Mouse (Mus musculus): ENCODE measurements around the gene Gm28036. TPM values are rescaled to one million over a fixed set of nuclear protein-coding genes. Genes with fewer than 3 reads are reported as not detected.

Gm28036 gene
- polyA plus RNA-seq (2016; fragmentation: Nextera tagmentation; extraction: Ambion mirVana): 20.7 TPM in 2 replicates

DNA sequence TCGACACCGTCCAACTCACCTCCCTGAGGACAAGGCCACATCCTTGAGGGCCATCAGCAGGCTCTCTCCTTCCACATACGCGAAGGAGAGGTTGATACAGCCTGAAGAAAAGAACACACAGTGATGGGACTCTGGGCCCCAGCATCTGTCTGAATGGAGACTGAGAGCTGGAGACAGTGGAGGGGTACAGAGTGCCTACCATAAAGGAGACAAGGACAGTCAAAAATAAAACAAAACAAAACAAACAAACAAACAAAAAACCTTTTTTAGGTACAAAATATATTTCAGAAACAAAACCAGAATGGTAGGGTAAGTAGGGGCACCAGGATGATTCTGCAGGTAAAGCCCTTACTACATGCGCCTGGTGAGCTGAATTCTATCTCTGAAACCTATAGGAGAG lies at the start of gene Gm28036:
Gm28036 (minus strand) TSS at position 101 of the 400 bp plus-strand sequence.
- H3K4me3 ChIP-seq: no peak within 1 kb of the TSS
- no peaks in the 10 kb centered on the region for H3K9me3 ChIP-seq
- no peaks in the 10 kb centered on the region for H3K27me3 ChIP-seq (ENCODE audit: poor library complexity, severe bottlenecking)
- DNase-seq (ENCODE audit: extremely low spot score, low spot score): no peak
- H3K4me1 ChIP-seq: no peaks in the 10 kb centered on the region
- WGBS: 94% methylated on average over 5 of the region's 5 CpGs
- H3K27ac ChIP-seq: no peak within 1 kb of the TSS
- H3K36me3 ChIP-seq (replicated peaks): peaks cover 62% of the 10 kb centered on the region

DNA sequence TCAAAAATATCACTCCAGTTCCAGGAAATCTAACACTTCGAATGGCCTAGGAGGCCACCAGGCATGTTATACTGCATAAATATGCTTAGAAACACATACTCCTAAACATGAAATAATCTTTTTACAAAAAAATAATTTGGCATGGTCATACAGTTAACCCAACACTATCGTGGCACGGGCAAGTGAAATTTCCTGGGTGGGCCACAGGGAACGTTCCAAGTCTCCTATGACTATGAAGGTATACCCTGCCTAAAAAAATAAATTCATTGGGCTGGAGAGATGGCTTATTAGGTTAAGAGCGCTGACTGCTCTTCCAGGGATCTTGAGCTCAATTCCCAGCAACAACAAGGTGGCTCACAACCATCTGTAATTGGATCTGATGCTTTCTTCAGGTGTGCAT lies 39.7 kb upstream of the Gm28036 start:
- Histone ChIP-seq H3K36me3 (replicated peaks) (peaks cover 99% of the 10 kb centered on the region), H3K4me3 (no peak overlapping the region), H3K4me1 (no peaks in the 10 kb centered on the region), H3K27ac (no peak overlapping the region), H3K27me3 (ENCODE audit: poor library complexity, severe bottlenecking) (no peaks in the 10 kb centered on the region), H3K9me3 (no peaks in the 10 kb centered on the region)
- DNase-seq (ENCODE audit: extremely low spot score, low spot score): no peak
- 97% methylated on average over 5 of the region's 5 CpGs for WGBS

DNA sequence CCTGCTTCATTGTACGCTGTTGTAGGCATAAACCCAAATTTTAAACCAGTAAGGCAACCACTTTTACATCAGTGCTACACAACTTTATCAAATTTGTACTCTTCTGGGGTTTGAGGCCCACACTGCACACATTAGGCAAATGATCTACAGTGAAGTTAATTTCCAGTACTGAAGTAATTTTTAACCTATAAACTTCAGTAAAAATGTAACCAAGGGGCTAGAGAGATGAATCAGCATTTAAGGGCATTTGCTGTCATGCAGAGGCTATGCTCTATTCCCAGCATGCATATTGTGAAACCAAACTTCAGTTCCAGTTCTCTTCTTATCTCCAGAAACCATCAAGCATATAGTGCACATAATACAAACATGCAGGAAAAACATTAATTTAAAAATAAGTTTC lies 38.6 kb upstream of the Gm28036 start:
- Histone ChIP-seq H3K27me3 (ENCODE audit: poor library complexity, severe bottlenecking) (no peaks in the 10 kb centered on the region), H3K4me3 (no peak overlapping the region), H3K27ac (no peak overlapping the region), H3K9me3 (no peaks in the 10 kb centered on the region), H3K4me1 (no peaks in the 10 kb centered on the region), H3K36me3 (replicated peaks) (peaks cover 99% of the 10 kb centered on the region)
- 94% methylated on average over 1 of the region's 1 CpGs for whole genome bisulfite sequencing
- DNase-seq (ENCODE audit: extremely low spot score, low spot score): no peak

DNA sequence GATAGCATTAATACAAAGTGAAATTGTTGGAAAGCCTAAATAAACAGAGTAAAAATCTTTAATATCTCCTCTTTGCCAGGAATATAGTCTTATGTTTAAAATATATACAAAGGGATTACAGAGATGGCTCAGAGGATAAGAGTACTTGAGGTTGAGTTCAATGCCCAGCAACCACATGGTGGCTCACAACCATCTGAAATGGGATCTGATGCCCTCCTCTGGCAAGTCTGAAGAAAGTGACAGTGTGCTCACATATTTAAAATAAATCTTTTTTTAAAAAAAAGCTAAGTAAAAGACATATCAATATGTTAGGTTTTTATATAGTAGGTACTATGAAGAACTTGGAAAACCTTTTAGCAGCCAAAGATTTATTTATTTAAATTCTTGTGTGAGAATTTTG lies 24.6 kb upstream of the Gm28036 start:
- no peaks in the 10 kb centered on the region for H3K9me3 ChIP-seq
- H3K27ac ChIP-seq: no peak overlapping the region
- no peaks in the 10 kb centered on the region for H3K27me3 ChIP-seq (ENCODE audit: poor library complexity, severe bottlenecking)
- no peak overlapping the region for H3K4me3 ChIP-seq
- no peak for DNase-seq (ENCODE audit: extremely low spot score, low spot score)
- peaks cover 100% of the 10 kb centered on the region for H3K36me3 ChIP-seq (replicated peaks)
- H3K4me1 ChIP-seq: no peaks in the 10 kb centered on the region

DNA sequence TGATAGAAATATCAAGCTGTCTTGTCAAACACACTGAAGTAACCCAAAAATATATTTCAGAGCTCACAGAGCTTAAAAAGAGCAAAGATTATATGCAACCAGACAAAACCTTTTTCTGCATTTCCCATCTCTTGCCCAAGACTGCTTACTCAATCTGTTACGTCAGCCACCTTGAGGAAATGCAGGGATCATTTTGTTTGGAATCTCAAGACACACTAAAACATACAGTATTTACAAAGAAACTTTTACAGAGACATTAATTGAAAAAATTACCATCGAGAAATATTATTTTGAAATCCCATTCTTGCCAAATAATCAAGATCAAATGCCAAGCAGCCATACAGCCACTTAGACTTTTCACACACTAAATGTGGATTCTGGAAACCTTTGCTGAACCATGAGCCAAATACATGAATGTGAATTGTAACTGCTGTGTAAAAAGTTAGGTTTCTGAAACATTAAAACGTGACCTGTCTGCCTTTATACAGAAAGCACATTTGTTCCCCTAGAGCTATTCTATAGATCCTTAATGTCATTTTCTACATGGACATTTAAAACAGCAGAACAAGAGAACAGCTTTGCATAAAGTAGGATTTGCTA lies 20.5 kb upstream of the Gm28036 start:
- DNase-seq (ENCODE audit: extremely low spot score, low spot score): no peak
- Histone ChIP-seq H3K27me3 (ENCODE audit: poor library complexity, severe bottlenecking) (no peaks in the 10 kb centered on the region), H3K9me3 (no peaks in the 10 kb centered on the region), H3K27ac (no peak overlapping the region), H3K36me3 (replicated peaks) (peaks cover 66% of the 10 kb centered on the region), H3K4me1 (peaks cover 27% of the 10 kb centered on the region), H3K4me3 (no peak overlapping the region)
- whole genome bisulfite sequencing: 93% methylated on average over 3 of the region's 3 CpGs

DNA sequence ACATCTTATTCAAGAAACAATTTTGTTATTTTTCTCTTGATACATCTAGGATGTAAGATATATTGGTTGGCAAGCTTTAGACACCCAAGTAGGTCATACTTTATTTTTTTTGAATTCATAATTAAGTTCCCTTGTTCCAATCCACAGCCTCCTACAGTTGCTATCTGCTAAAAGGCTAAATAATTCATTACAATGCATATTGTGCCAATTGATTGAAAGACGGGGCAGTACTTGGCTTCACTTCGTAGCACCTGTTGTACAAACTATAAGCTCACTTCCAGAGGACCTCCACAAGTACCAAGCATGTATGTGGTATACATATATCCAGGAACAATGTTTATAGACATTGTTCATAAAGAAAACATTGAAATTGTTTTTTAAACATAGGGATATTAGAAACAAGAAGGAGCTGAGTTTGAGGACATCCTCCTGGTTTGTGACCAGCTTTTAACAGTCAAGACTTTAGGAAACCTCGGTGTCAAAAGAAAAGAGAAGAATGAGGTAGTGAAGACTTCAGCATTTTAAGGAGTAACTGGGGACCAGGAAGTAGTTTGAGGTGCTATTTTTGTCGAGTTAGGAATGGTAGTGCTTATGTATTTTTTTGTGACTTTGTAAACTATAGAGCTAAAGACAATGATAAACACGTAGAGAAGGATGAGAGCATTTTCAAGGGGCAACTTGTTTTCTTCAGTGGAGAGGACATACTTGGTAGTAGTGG lies 19.5 kb upstream of the Gm28036 start:
- H3K9me3 ChIP-seq: no peaks in the 10 kb centered on the region
- H3K27me3 ChIP-seq (ENCODE audit: poor library complexity, severe bottlenecking): no peaks in the 10 kb centered on the region
- 80% methylated on average over 5 of the region's 5 CpGs for WGBS
- H3K4me1 ChIP-seq: peaks cover 27% of the 10 kb centered on the region
- DNase-seq (ENCODE audit: extremely low spot score, low spot score): no peak
- H3K36me3 ChIP-seq (replicated peaks): peaks cover 64% of the 10 kb centered on the region
- H3K4me3 ChIP-seq: no peak overlapping the region
- no peak overlapping the region for H3K27ac ChIP-seq

DNA sequence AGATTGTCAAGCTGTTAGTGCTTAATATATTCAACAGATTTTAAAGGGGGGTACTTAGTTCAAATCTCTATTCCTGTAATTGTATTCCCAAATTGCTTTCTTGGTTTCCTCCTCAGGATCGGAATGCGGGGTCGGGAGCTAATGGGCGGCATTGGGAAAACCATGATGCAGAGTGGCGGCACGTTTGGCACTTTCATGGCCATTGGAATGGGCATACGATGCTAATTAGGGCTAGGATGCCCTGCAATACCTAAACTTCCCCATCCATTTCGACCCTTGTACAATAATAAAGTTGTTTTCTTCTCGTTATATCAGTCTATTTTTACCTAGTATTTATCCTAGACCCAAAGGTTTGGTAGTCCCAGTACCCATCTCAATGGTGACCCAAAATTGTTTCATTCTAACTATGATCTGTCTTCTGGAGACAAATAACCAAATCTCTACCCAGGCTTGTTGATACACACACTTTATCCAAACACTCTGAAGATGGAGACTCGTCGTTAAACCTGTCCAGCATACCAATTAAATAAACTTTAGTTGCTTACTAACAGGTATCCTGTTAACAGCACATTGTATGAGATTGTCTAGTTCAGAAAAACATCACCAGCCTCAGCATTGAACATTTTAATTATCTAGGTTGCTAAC lies 18.7 kb upstream of the Gm28036 start:
- no peak overlapping the region for H3K27ac ChIP-seq
- WGBS: 73% methylated on average over 11 of the region's 11 CpGs
- peak overlapping the region; percentile 84 for H3K4me3 ChIP-seq
- no peaks in the 10 kb centered on the region for H3K27me3 ChIP-seq (ENCODE audit: poor library complexity, severe bottlenecking)
- H3K4me1 ChIP-seq: peaks cover 27% of the 10 kb centered on the region
- no peaks in the 10 kb centered on the region for H3K9me3 ChIP-seq
- DNase-seq (ENCODE audit: extremely low spot score, low spot score): no peak
- H3K36me3 ChIP-seq (replicated peaks): peaks cover 59% of the 10 kb centered on the region

DNA sequence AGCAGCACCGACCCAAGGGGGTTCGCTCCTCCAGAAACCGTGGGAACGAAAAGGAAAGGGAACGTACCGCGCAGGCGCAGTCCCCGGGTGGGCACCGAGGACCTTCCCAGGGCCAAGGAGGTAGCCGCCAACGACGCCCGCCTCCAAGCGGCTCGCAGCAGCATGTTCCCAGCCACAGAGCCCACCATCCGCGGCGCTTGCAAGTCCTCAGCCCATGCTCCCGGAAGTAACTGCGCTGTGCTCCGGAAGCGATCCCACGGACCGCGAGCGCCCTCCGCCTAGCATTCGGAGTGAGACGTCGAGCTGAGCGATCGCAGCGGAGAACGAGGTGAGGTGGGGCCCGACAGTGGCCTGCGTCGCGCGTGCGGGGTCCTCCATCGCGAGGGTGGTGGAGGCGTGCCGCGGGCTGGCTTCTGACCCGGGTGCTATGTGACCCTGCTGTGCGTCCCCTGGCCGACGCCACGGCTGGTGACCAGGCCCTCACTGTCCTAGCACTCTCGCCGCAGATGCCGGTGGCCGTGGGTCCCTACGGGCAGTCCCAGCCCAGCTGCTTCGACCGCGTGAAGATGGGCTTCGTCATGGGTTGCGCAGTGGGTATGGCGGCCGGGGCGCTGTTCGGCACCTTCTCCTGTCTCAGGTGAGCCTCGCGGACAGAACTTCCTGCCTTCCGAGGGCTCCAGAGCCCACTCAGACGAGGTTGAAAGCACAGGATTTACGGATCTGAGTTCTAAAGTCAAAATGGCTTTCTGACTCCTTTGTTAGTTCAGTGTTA lies 17.2 kb upstream of the Gm28036 start, which contains the start of the genes Romo1 and Nfs1:
Romo1 (plus strand) TSS at position 87 of the 772 bp plus-strand sequence.
Nfs1 (minus strand) TSS at position 234 of the 772 bp plus-strand sequence.
- Histone ChIP-seq H3K4me3 (peak within 1 kb of the TSS; percentile 84), H3K27me3 (ENCODE audit: poor library complexity, severe bottlenecking) (no peaks in the 10 kb centered on the region), H3K9me3 (no peaks in the 10 kb centered on the region), H3K36me3 (replicated peaks) (peaks cover 51% of the 10 kb centered on the region), H3K4me1 (peaks cover 27% of the 10 kb centered on the region), H3K27ac (peak within 1 kb of the TSS; percentile 94)
- WGBS: under 1% methylated on average over 70 of the region's 70 CpGs
- DNase-seq (ENCODE audit: extremely low spot score, low spot score): peak; percentile 98

DNA sequence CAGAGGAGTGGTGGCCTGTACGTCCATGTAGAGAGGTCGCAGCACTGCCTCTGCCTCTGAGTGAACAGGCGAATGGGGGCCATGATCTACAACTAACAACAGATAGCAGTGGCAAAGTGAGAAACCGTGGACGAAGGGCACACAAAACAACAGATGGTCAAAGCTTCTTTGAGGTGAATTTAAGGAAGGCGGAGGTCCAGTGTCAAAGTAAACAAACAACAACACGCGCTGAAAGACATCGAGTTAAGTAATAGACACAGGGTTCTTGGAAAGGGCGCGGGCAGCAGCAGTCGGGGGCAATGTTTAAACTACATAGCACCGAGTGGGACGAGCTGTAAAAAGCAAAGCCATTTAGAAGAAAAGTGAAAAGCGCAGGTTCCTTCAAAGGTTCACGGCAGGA lies 16.5 kb upstream of the Gm28036 start:
- H3K27ac ChIP-seq: peak overlapping the region; percentile 94
- no peaks in the 10 kb centered on the region for H3K9me3 ChIP-seq
- peaks cover 51% of the 10 kb centered on the region for H3K36me3 ChIP-seq (replicated peaks)
- H3K4me3 ChIP-seq: peak overlapping the region; percentile 84
- H3K27me3 ChIP-seq (ENCODE audit: poor library complexity, severe bottlenecking): no peaks in the 10 kb centered on the region
- 5% methylated on average over 16 of the region's 16 CpGs for WGBS
- peak; percentile 17 for DNase-seq (ENCODE audit: extremely low spot score, low spot score)
- H3K4me1 ChIP-seq: peaks cover 27% of the 10 kb centered on the region

DNA sequence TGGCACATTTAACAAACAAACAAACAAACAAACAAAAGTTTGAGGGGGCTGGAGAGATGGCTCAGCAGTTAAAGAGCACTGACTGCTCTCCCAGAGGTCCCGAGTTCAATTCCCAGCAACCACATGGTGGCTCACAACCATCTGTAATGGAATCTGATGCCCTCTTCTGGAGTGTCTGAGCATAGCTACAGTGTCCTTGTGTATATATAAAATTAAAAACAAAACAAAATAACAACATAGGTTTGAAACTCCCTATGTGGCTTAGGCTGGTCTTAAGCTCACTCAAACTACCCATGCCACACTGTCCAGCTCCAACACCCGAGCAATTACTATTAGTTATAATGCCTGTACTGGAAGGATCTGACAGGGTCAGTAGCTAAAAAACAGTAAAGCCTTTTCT lies 15.9 kb upstream of the Gm28036 start:
- Histone ChIP-seq H3K9me3 (no peaks in the 10 kb centered on the region), H3K27ac (no peak overlapping the region), H3K4me3 (peak overlapping the region; percentile 84), H3K27me3 (ENCODE audit: poor library complexity, severe bottlenecking) (no peaks in the 10 kb centered on the region), H3K36me3 (replicated peaks) (peaks cover 45% of the 10 kb centered on the region), H3K4me1 (peaks cover 27% of the 10 kb centered on the region)
- DNase-seq (ENCODE audit: extremely low spot score, low spot score): no peak
- 82% methylated on average over 2 of the region's 2 CpGs for WGBS

DNA sequence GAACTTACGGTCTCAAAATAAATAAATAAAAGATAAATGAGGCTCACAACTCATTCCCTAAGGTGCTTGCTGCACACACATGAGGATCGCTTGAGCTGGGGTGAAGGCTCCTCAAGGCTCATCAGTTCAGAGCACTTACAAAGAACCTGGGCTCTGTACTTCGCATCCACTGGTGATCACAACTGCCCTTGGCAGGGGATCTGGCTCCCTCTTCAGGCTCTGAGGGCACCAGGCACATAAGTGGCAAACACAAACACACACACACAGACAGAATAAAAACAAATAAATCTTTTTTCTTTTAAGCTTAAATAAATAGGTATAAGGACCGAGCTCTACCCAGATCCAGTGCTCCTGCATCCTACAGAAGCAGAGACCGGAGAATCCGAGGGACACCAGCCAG lies 8.8 kb upstream of the Gm28036 start:
- no peaks in the 10 kb centered on the region for H3K27me3 ChIP-seq (ENCODE audit: poor library complexity, severe bottlenecking)
- H3K9me3 ChIP-seq: no peaks in the 10 kb centered on the region
- DNase-seq (ENCODE audit: extremely low spot score, low spot score): no peak
- H3K27ac ChIP-seq: no peak overlapping the region
- 86% methylated on average over 6 of the region's 6 CpGs for WGBS
- H3K4me1 ChIP-seq: no peaks in the 10 kb centered on the region
- H3K36me3 ChIP-seq (replicated peaks): peaks cover 48% of the 10 kb centered on the region
- no peak overlapping the region for H3K4me3 ChIP-seq

DNA sequence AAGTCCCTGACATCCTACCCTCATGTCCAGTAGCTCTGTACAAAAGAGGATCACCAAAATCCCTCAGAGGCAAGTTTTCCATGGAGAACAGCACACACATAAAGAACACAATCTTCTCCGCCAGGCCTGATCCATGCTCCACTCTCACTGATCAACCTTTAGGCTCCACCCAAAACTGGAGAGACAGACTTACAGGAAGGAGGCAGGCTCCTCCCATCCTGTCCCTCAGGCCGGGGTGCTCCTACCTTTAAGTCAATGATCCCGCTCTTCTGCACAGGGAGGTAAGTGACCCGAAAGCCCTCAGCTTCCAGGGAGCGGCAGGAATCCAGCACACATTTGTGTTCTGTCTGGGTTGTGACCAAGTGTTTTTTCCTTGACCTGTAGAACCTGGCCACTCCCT lies 7.3 kb upstream of the Gm28036 start:
- 92% methylated on average over 5 of the region's 5 CpGs for WGBS
- no peak overlapping the region for H3K4me3 ChIP-seq
- no peaks in the 10 kb centered on the region for H3K27me3 ChIP-seq (ENCODE audit: poor library complexity, severe bottlenecking)
- no peaks in the 10 kb centered on the region for H3K9me3 ChIP-seq
- DNase-seq (ENCODE audit: extremely low spot score, low spot score): no peak
- peaks cover 46% of the 10 kb centered on the region for H3K36me3 ChIP-seq (replicated peaks)
- no peak overlapping the region for H3K27ac ChIP-seq
- H3K4me1 ChIP-seq: no peaks in the 10 kb centered on the region
